Mouse (Mus musculus) olfactory bulb, adult 2 months (tissue): ENCODE results near the gene Atp23. TPM values are rescaled to one million over a fixed set of nuclear protein-coding genes. Genes with fewer than 3 reads are reported as not detected.

Experiments used
- H3K27ac ChIP-seq: fragments of 200-500 bp; 2 replicates; pipeline ENCODE4 v1.5.1; 2012; ENCODE audit warnings: low read depth, low read length; ENCODE audit not compliant: insufficient read depth
- H3K4me1 ChIP-seq: fragments of 200-500 bp; 2 replicates; pipeline ENCODE4 v1.6.1; 2012; ENCODE audit warnings: low read length; ENCODE audit not compliant: control insufficient read depth, insufficient read depth
- H3K4me3 ChIP-seq: fragments of 200-500 bp; 2 replicates; pipeline ENCODE4 v1.5.1; 2012; ENCODE audit warnings: mild to moderate bottlenecking, low read depth, low read length, moderate library complexity; ENCODE audit not compliant: insufficient read depth
- CTCF ChIP-seq: fragments of 200-500 bp; IDR thresholded peaks from 2 replicates; pipeline ENCODE4 v1.5.1; 2012; ENCODE audit warnings: low read depth, mild to moderate bottlenecking, low read length, moderate library complexity; ENCODE audit not compliant: insufficient read depth
- POLR2A ChIP-seq: fragments of 200-500 bp; IDR thresholded peaks from 2 replicates; pipeline ENCODE4 v1.6.1; 2012; ENCODE audit warnings: mild to moderate bottlenecking, low read depth, low read length, moderate library complexity; ENCODE audit not compliant: insufficient read depth
- WGBS: fragments of 180-500 bp; shearing (Covaris S2); methylation state at CpG from one replicate; pipeline ENCODE4 v1.1.7; 2018; 5-methylcytosine and 5-hydroxymethylcytosine counted together
- polyA plus RNA-seq: library from polyadenylated mRNA; stranded (reverse); fragments of >200 nt; gene quantifications from 2 replicates; pipeline ENCODE4 v1.2.4, GENCODE M21; 2012; ENCODE audit warnings: low replicate concordance; ENCODE audit not compliant: missing spikeins, insufficient read depth, insufficient read length

Atp23 gene
- polyA plus RNA-seq = not detected in 2 replicates

DNA sequence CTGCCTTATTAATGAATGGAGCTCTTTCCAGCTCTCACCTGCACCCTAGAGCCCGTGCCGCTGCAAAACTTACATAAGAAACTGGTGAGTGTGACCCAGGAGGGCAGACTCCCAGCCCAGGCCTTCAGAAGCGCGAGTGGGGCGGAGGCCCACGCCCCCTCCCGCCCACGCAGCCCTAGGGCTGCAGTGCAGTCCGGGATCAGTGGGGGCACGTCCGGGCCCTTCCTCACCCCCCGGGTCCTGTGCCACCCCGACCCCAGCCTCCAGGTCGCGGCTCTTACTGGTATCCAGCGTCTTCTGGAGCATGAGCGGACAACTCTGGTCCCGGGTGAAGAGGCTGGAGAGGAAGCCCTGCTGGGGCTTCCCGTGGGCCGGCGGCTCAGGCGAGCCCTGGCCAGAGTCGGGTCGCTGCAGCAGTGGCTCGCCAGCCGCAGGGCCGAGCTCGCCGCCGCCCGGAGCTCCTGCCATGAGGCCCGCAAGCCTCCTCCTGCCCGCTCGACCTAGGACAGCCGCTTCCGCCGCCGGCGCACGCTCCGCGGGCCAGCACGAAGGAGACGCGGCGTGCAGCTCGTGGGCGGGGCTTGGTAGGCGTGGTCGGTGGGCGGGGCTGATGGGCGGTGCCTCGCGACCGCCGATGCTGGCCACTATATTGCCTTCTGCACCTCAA, at the start of gene Atp23:
TSS of gene Atp23 (minus strand) at position 535 of the 667 bp plus-strand sequence.
- no peak for TF ChIP-seq POLR2A
- peak; percentile 18; the same call in 1 of the 2 replicates for TF ChIP-seq CTCF
- WGBS = under 1% methylated on average over 52 of the region's 56 CpGs
- Histone ChIP-seq H3K4me1 (0 out of 2 replicates have a peak, but pooled peaks cover 3% of the 10 kb centered on the region), H3K4me3 (peak within 1 kb of the TSS; percentile 57), H3K27ac (no peak within 1 kb of the TSS)

GRCm38 (mm10) chr10:126950572-126950971, 49.4 kb upstream of the Atp23 start:
- Histone ChIP-seq H3K4me3 (no peak overlapping the region), H3K27ac (peak overlapping the region; percentile 78), H3K4me1 (peaks cover 22% of the 10 kb centered on the region)
- no peak for TF ChIP-seq POLR2A
- no peak for TF ChIP-seq CTCF
- 80% methylated on average over 4 of the region's 4 CpGs for WGBS

DNA sequence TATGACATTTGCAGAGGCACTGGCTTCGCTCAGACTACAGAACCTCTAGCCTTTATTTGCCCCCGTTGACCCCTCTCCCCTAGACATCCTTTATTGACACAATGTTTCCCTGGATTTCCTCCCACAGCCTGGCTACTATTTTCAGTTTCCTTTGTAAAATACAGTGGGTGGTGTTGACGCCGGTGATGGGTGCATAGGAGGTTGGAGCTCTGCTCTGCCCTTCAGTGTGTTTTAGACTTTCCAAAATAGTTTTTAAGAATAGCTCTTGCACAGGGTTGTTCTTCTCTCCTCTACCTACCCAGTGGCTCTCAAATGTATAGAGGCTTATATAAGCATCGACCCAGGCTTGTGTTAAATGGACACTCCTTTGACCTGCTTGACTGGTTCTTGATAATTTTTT, 48.7 kb upstream of the Atp23 start:
- peak overlapping the region; percentile 78 for H3K27ac ChIP-seq
- 28% methylated on average over 5 of the region's 5 CpGs for WGBS
- H3K4me3 ChIP-seq = no peak overlapping the region
- peaks cover 21% of the 10 kb centered on the region for H3K4me1 ChIP-seq
- TF ChIP-seq POLR2A (no peak), CTCF (no peak)

- WGBS = 97% methylated on average over 5 of the region's 5 CpGs
- H3K4me3 ChIP-seq = no peak overlapping the region
- peaks cover 14% of the 10 kb centered on the region for H3K4me1 ChIP-seq
- no peak for TF ChIP-seq CTCF
- TF ChIP-seq POLR2A = no peak
- H3K27ac ChIP-seq = no peak overlapping the region
These were observed 44.4 kb upstream of the Atp23 start for GRCm38 (mm10) chr10:126945531-126945930.

DNA sequence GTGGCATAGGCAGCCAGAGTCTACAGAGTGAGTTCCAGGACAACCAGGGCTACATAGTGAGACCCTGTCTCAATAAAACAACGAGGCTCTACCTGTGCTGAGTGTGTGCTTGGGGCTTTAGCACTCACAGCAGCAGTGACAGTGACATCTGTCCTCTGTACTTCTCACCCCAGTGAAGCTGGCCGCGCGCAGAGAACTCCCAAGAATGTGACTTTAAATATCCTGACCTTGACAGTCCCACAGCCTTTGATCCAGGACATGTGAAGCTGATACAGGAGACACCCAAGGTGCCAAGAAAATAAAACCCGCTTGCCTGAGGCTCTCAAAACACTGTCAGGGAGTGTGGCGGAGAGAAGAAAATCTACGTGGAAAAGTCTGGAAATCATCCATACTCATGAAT, 39.8 kb upstream of the Atp23 start:
- H3K27ac ChIP-seq = no peak overlapping the region
- H3K4me3 ChIP-seq = no peak overlapping the region
- no peak for TF ChIP-seq POLR2A
- no peak for TF ChIP-seq CTCF
- H3K4me1 ChIP-seq = peaks cover 21% of the 10 kb centered on the region
- 76% methylated on average over 7 of the region's 7 CpGs for WGBS

- peaks cover 59% of the 10 kb centered on the region for H3K4me1 ChIP-seq
- no peak for TF ChIP-seq CTCF
- TF ChIP-seq POLR2A = no peak
- 12% methylated on average over 18 of the region's 18 CpGs for WGBS
- no peak overlapping the region for H3K4me3 ChIP-seq
- H3K27ac ChIP-seq = peak overlapping the region; percentile 100
These were observed 34.6 kb upstream of the Atp23 start for GRCm38 (mm10) chr10:126935556-126936381.

- Histone ChIP-seq H3K4me1 (peaks cover 65% of the 10 kb centered on the region), H3K27ac (peak overlapping the region; percentile 93), H3K4me3 (no peak overlapping the region)
- WGBS = 59% methylated on average over 8 of the region's 8 CpGs
- TF ChIP-seq CTCF (no peak), POLR2A (no peak)
These were observed 34.0 kb upstream of the Atp23 start for GRCm38 (mm10) chr10:126935121-126935520.

DNA sequence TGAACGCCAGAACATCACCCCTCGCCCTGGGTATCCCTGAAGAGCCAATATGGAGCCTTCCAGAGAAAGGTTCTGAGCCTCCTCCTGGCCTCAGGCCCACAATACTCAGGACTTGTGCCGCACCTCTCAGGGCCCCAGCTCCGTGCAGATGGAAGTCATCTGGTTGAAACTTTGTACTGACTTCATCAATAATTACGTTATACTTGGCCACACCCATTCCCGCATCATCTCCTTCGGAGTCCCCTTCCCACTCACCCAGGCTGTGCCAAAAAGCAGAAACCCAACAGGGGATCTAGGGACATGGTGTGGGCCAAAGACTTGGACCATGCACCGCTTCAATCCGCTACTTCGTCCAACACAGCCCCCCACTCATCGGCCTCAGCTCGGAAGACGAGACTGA, 33.4 kb upstream of the Atp23 start:
- Histone ChIP-seq H3K4me3 (no peak overlapping the region), H3K4me1 (peaks cover 69% of the 10 kb centered on the region), H3K27ac (peak overlapping the region; percentile 93)
- 79% methylated on average over 13 of the region's 13 CpGs for WGBS
- TF ChIP-seq CTCF (no peak), POLR2A (no peak)

DNA sequence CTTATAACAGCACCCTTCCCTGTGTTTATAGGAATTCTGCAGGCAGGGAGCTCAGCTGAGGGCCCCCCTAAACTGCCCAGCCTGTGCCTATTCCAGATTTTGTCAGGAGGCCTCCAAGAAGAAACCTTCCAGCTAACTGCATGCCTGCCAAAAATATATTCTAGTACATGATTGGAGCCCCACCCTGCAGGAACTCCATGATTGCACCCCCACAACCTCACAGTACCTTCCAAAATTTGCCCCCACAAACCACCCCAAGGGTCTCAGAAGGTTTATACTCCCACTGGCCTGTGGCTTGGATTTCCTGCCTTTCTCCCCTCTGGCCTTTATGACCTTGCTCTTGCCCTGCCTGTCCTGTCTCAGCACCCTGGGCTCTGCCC, 30.6 kb upstream of the Atp23 start:
- Histone ChIP-seq H3K27ac (peak overlapping the region; percentile 93), H3K4me1 (peaks cover 83% of the 10 kb centered on the region)

More for the DNA sequence above, 30.6 kb upstream of the Atp23 start:
- no peak overlapping the region for H3K4me3 ChIP-seq
- no peak for TF ChIP-seq CTCF
- TF ChIP-seq POLR2A = no peak
